ENCODE assay signal across 18 mouse cellular contexts in the genomic region with DNA sequence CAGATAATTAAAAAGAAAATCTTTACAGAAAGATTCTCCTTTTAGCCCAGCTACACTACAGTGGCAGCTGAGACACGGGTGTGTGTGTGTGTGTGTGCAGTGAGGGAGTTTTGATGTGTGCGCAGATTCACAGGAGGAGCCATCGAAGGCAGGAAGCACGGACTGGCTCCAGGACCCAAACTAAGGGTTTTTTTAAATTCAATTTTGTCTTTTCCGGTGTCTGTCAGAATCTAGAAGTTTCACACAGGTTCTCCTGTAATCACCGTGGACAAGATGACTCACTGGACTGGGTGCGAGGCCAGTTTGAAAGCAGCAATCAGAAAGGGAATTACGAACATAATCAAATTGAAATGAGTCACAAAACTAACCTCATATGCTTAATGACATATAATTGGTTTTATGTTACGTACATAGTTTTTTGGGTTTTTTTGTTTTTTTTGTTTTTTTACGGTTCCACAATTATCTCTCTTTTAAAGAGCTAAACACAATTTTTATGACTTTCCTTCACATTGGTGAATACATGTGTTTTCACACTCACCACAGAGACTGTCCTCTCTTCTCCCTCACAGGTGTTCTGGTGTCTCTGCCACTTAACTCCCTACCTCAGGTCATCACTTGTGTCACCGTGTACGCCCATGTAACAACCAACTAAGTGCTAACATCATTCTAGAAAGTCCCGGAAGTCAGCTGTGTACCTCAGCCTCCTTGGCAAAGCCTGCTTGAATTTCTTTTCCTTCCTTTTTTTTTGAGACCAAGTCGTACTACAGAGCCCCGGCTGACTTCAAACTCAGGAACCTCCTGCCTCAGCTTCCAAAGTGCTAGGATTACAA. TPM values are rescaled to one million over a fixed set of nuclear protein-coding genes. Genes with fewer than 3 reads are reported as not detected.
DNase-seq lines count a peak whose midpoint lies in the region; ATAC-seq and TF ChIP-seq lines count a peak whose summit lies in the region.
"Had no signal": no experiment of that assay in that cellular context is flagged by ENCODE, and none has a peak within 500 bp of the region (broad histone marks: within the 10 kb centered on the region; RNA-seq: fewer than 3 reads in every experiment).

No protein-coding gene starts in this region.

- H3K9me3 ChIP-seq in liver, postnatal 0 days (ENCODE audit: low read length) = no peaks in the 10 kb centered on the region
- H3K9me3 ChIP-seq in liver, embryonic 11.5 days (ENCODE audit: control insufficient read depth, low read length) = no peaks in the 10 kb centered on the region
- no peaks in the 10 kb centered on the region for H3K9me3 ChIP-seq in intestine, embryonic 15.5 days
- no peaks in the 10 kb centered on the region for H3K9me3 ChIP-seq in stomach, embryonic 16.5 days (replicated peaks; ENCODE audit: control insufficient read depth, low read length)
- H3K9me3 ChIP-seq: embryonic facial prominence, embryonic 15.5 days; heart, embryonic 15.5 days; limb, embryonic 13.5 days; stomach, embryonic 15.5 days had no signal

- no peak for ATAC-seq in liver, postnatal 0 days
- ATAC-seq in liver, embryonic 11.5 days (replicated peaks; ENCODE audit: low FRiP score) = no peak
- ATAC-seq in intestine, embryonic 15.5 days = no peak
- ATAC-seq in stomach, embryonic 16.5 days (ENCODE audit: insufficient read depth, low FRiP score) = no peak
- ATAC-seq in monocyte, adult 5-6 weeks (replicated peaks; ENCODE audit: insufficient number of reproducible peaks, low FRiP score, low TSS enrichment, poor library complexity, severe bottlenecking) = no peak
- ATAC-seq: forebrain, embryonic 14.5 days had no signal

- no peak for DNase-seq in liver, postnatal 0 days
- no peak for DNase-seq in liver, embryonic 11.5 days (ENCODE audit: low spot score)
- DNase-seq in MN1 (ENCODE audit: low spot score) = peak; percentile 70
- no peak for DNase-seq in adrenal gland, postnatal 36 days
- DNase-seq: cerebellum, adult 2 months; kidney, postnatal 36 days; lung, adult 2 months; right cerebral cortex, postnatal 25 days had no signal

- TF ChIP-seq EP300 in liver, postnatal 0 days (IDR thresholded peaks at IDR 0.05; ENCODE audit: low read depth) = no peak

- peak overlapping the region; percentile 20; the same call in 1 of the 2 replicates for H3K27ac ChIP-seq in liver, postnatal 0 days (ENCODE audit: low read depth)
- H3K27ac ChIP-seq in liver, embryonic 11.5 days (ENCODE audit: low read depth, low read length) = no peak overlapping the region
- peak overlapping the region; percentile 56 for H3K27ac ChIP-seq in intestine, embryonic 15.5 days
- H3K27ac ChIP-seq in stomach, embryonic 16.5 days (ENCODE audit: low read length) = 0 out of 2 replicates have a peak overlapping the region, but pooled peaks have one; percentile 2
- H3K27ac ChIP-seq: embryonic facial prominence, embryonic 15.5 days; heart, embryonic 15.5 days; hindbrain, embryonic 14.5 days; left cerebral cortex, adult 2 months; limb, embryonic 13.5 days; stomach, embryonic 15.5 days had no signal

- peaks cover 8% of the 10 kb centered on the region for H3K36me3 ChIP-seq in liver, postnatal 0 days (replicated peaks; ENCODE audit: insufficient read depth, low read length)
- peaks cover 5% of the 10 kb centered on the region for H3K36me3 ChIP-seq in liver, embryonic 11.5 days (ENCODE audit: control insufficient read depth, insufficient read depth, low read length)
- peaks cover 5% of the 10 kb centered on the region; the same call in 1 of the 2 replicates for H3K36me3 ChIP-seq in intestine, embryonic 15.5 days
- H3K36me3 ChIP-seq in stomach, embryonic 16.5 days (ENCODE audit: control insufficient read depth, insufficient read depth, low read length) = peaks cover 6% of the 10 kb centered on the region

- H3K4me3 ChIP-seq in liver, postnatal 0 days (ENCODE audit: low read depth, low read length) = no peak overlapping the region
- no peak overlapping the region for H3K4me3 ChIP-seq in liver, embryonic 11.5 days (ENCODE audit: low read depth, low read length)
- no peak overlapping the region for H3K4me3 ChIP-seq in intestine, embryonic 15.5 days (replicated peaks)
- H3K4me3 ChIP-seq in stomach, embryonic 16.5 days (replicated peaks; ENCODE audit: low read length) = no peak overlapping the region
- H3K4me3 ChIP-seq: embryonic facial prominence, embryonic 15.5 days; heart, embryonic 15.5 days; left cerebral cortex, adult 2 months; limb, embryonic 13.5 days; stomach, embryonic 15.5 days had no signal

- H3K4me2 ChIP-seq in liver, postnatal 0 days (ENCODE audit: low read depth, low read length) = peak overlapping the region; percentile 20; the same call in 1 of the 2 replicates
- H3K4me2 ChIP-seq in liver, embryonic 11.5 days = no peak overlapping the region
- H3K4me2 ChIP-seq in intestine, embryonic 15.5 days (replicated peaks) = peak overlapping the region; percentile 74
- H3K4me2 ChIP-seq in stomach, embryonic 16.5 days (ENCODE audit: low read depth, low read length) = no peak overlapping the region
- H3K4me2 ChIP-seq: embryonic facial prominence, embryonic 15.5 days; heart, embryonic 15.5 days; hindbrain, embryonic 14.5 days; limb, embryonic 13.5 days had no signal

- peaks cover 45% of the 10 kb centered on the region for H3K4me1 ChIP-seq in liver, postnatal 0 days (ENCODE audit: insufficient read depth)
- peaks cover 13% of the 10 kb centered on the region for H3K4me1 ChIP-seq in liver, embryonic 11.5 days (replicated peaks; ENCODE audit: control insufficient read depth, insufficient read depth, low read length)
- H3K4me1 ChIP-seq in intestine, embryonic 15.5 days (replicated peaks) = peaks cover 7% of the 10 kb centered on the region; the same call in 1 of the 2 replicates
- H3K4me1 ChIP-seq in stomach, embryonic 16.5 days (ENCODE audit: control insufficient read depth, insufficient read depth, low read length) = peaks cover 29% of the 10 kb centered on the region; the same call in 1 of the 2 replicates

- no peak for TF ChIP-seq CTCF in liver, postnatal 0 days (IDR thresholded peaks at IDR 0.05; ENCODE audit: low read depth)

- H3K9ac ChIP-seq in liver, postnatal 0 days (replicated peaks) = no peak overlapping the region
- no peak overlapping the region for H3K9ac ChIP-seq in liver, embryonic 11.5 days (ENCODE audit: low read depth, low read length)
- no peak overlapping the region for H3K9ac ChIP-seq in intestine, embryonic 15.5 days
- H3K9ac ChIP-seq in stomach, embryonic 16.5 days (ENCODE audit: low read length) = no peak overlapping the region
- H3K9ac ChIP-seq: embryonic facial prominence, embryonic 15.5 days; heart, embryonic 15.5 days; hindbrain, embryonic 14.5 days; limb, embryonic 13.5 days; stomach, embryonic 15.5 days had no signal

- WGBS in liver, postnatal 0 days (ENCODE audit: insufficient replicate concordance) = 74% methylated on average over 15 of the region's 15 CpGs
- 88% methylated on average over 15 of the region's 15 CpGs for WGBS in liver, embryonic 11.5 days
- 79% methylated on average over 15 of the region's 15 CpGs for WGBS in intestine, embryonic 15.5 days
- WGBS in stomach, embryonic 16.5 days = 81% methylated on average over 15 of the region's 15 CpGs

- H3K27me3 ChIP-seq in liver, postnatal 0 days (ENCODE audit: insufficient read depth, low read length) = no peaks in the 10 kb centered on the region
- no peaks in the 10 kb centered on the region for H3K27me3 ChIP-seq in liver, embryonic 11.5 days (replicated peaks; ENCODE audit: control insufficient read depth, insufficient read depth, low read length)
- H3K27me3 ChIP-seq in intestine, embryonic 15.5 days (replicated peaks) = no peaks in the 10 kb centered on the region
- no peaks in the 10 kb centered on the region for H3K27me3 ChIP-seq in stomach, embryonic 16.5 days (ENCODE audit: control insufficient read depth, insufficient read depth, low read length)
- H3K27me3 ChIP-seq: embryonic facial prominence, embryonic 15.5 days; limb, embryonic 13.5 days; stomach, embryonic 15.5 days had no signal

RNA-seq across cellular contexts. Expression of a gene that starts 15.4 kb away (rescaled TPM):
- 2.1 and 4.4 TPM in 2 replicates for polyA plus RNA-seq in liver, postnatal 0 days (2015; fragmentation: Nextera tagmentation; extraction: Ambion mirVana)
- polyA plus RNA-seq in liver, embryonic 11.5 days (2014; fragmentation: Nextera tagmentation; extraction: Ambion mirVana) = 5.8 and 7.3 TPM in 2 replicates
- polyA plus RNA-seq in intestine, embryonic 15.5 days (2015; fragmentation: Nextera tagmentation; extraction: Ambion mirVana) = 11.1 and 12.6 TPM in 2 replicates
- polyA plus RNA-seq in stomach, embryonic 16.5 days (2015; fragmentation: Nextera tagmentation; extraction: Ambion mirVana) = 15.7 and 21.1 TPM in 2 replicates
- total RNA-seq in monocyte, adult 5-6 weeks (2017) = 3.4 to 10.7 TPM (median 5.0 TPM) in 3 replicates
- total RNA-seq in adrenal gland, postnatal 36 days (2021) = 1 to 10 TPM; 2.0 to 4.2 TPM

RNA-seq across cellular contexts. Expression of a gene that starts 15.6 kb away (rescaled TPM):
- 195 and 199 TPM in 2 replicates for polyA plus RNA-seq in liver, postnatal 0 days (2015; fragmentation: Nextera tagmentation; extraction: Ambion mirVana)
- 428 and 442 TPM in 2 replicates for polyA plus RNA-seq in liver, embryonic 11.5 days (2014; fragmentation: Nextera tagmentation; extraction: Ambion mirVana)
- polyA plus RNA-seq in intestine, embryonic 15.5 days (2015; fragmentation: Nextera tagmentation; extraction: Ambion mirVana) = 490 and 556 TPM in 2 replicates
- 524 and 584 TPM in 2 replicates for polyA plus RNA-seq in stomach, embryonic 16.5 days (2015; fragmentation: Nextera tagmentation; extraction: Ambion mirVana)
- 295 to 317 TPM (median 304 TPM) in 3 replicates for total RNA-seq in monocyte, adult 5-6 weeks (2017)
- total RNA-seq in adrenal gland, postnatal 36 days (2021) = 100 to 1,000 TPM; 295 to 326 TPM

Comparison
In these comparisons a context has a peak if more than half of its experiments do, and no peak if none do; other contexts are left out.
1. H3K4me2 ChIP-seq: peak in liver, postnatal 0 days (single experiment) and intestine, embryonic 15.5 days (single experiment); none in liver, embryonic 11.5 days (single experiment) and stomach, embryonic 16.5 days (single experiment).